Mouse (Mus musculus) CD8-positive naive resting alpha-beta T cell, adult 2 months (primary cell): Measurements from ENCODE around the gene Cep250.
"Not testable (repeated sequence)": the region's sequence is repeated elsewhere in the genome, so short reads cannot be mapped to it uniquely, and the experiment has no call there.

Experiments used
- DNase-seq, 2 experiments: peaks; one replicate each; pipeline ENCODE4 v3.0.0; 2022; ENCODE audit warnings: low read depth in 2 of 2, low spot score in 2 of 2

Gene Cep250

DNA sequence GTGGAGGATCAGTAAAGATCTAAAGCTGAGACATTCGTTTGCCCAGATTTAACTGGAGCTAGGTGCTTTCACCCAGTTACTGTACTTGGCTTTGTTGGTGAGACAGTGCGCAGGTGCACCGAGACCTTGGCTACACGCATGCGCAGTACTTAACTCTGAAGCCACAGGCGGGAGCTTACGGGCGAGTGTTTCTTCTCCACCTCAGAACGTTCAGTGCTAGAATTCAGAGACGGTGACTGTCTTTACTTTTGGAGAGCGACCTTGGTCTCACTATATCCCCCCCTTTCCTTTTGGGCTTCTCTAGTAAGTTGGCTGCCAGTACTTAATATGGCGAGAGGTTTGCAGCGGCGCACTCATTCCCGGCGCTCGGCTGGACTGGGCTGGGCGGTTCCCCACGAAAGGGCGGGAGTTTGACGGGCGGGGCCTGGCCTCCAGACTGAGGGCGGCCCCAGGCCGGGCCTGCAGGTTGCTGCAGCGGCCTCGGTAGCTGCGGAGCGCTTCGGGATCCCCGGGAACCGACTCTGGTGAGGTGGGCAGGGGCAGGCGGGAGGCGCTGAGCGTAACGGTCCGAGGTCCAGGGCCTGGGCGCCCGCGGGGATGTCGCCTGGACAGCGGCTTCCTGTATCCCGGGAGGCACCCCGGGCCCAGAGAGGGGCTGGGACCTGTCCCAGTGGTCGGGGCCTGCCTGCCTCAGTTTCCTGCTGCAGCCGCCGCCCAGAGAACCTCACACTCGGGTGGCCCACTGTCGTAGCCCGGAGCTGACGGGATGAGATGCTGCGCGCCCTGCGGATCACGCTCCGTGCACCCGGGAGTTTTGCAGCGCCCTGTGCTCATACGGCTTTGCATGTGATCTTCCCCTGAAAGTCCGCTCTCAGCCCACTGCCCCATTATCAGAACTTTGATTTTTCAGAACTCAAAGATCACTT lies at the start of gene Cep250:
Cep250 (plus strand) TSS at position 325 of the 926 bp plus-strand sequence.
- peak; percentile 86 to 87 for DNase-seq

DNA sequence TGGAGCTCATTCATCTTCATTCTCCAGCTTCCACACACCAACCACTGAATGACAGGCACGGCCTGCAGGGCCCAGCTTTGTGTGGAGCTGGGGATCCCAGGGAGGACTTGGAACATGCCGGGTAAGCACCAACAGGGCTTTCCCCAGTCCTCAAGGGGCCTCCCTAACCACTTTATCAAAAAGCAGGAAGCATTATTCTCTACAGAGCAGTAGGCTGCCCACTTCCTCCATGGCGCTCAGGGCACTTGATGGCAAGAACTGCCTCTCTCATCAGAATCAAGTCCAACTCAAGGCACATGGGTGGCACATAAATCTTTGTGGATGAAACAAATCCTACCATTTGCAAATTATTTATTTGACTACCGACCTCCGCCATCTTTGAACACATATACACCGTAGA lies 41.6 kb upstream of the Cep250 start:
- no peak for DNase-seq

DNA sequence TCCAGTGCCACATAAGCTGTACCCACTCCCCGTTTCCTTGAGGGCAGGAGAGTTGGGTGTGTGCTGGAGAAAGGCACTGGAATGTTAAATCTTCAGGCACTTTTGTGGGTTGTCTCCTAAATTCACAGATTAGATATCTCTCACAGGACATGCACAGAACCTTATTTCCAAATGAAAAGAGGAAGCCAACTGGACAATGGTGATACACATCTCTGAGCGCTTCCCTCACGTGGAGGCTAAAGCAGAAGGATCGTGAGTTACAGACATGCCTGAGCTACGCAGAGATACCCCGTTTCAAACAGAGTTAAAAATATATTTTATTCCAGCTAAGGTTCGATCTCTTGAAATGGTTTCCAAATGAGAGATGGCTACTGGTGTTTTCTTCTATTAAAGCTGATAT lies 33.1 kb upstream of the Cep250 start:
- no peak for DNase-seq

DNA sequence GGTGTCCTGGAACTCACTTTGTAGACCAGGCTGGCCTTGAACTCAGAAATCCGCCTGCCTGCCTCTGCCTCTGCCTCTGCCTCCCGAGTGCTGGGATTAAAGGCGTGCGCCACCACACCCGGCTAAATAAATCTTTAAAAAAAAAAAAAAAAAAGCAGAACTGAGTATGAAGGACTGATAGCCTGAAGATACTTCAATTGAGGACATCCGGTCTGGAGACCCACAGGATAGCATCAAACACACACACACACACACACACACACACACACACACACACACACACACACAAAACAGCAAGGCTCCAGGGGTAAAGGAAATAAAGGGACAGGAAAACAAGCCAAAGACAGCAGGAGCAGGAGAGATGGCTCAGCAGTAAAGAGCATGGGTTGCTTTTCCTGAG lies 31.0 kb upstream of the Cep250 start:
- DNase-seq: not testable (repeated sequence)

DNA sequence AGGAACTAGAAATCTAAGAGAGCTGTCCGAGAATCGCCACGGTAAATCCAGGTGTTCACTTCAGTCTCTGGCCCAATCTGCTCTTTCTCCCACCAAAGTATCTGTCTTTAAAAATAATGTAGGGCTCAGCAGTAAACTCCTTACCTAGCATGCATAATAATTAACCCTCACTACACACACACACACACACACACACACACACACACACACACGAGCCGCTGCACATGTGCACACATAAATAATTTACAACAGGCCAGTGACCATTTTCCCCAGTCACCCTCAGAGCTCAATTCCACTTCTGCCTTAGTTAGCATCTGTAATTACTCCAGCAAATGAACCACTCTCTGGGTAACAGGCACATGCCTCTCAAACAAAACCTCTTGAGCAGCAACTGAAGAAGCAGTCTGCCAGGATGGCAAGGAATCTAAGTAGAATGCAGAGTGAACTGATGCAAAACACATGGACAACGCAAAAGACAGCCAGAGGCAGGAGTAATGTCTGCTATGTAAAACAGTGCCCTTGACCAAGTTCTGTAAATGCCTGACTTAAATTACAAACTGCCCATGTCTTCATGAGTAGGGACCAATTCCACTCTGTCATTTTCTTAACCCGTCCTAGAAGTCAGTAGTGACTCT lies 27.4 kb upstream of the Cep250 start:
- no peak for DNase-seq

- peak; percentile 89 to 91 for DNase-seq
Measured at GRCm38 (mm10) chr2:155929531-155930442, 26.5 kb upstream of the Cep250 start, which contains the start of gene Uqcc1. TSS of gene Uqcc1 (minus strand) at chr2:155930310.

- DNase-seq: no peak
Measured at GRCm38 (mm10) chr2:155939897-155940529, 16.2 kb upstream of the Cep250 start.

- DNase-seq: no peak
Measured at GRCm38 (mm10) chr2:155940681-155941080, 15.6 kb upstream of the Cep250 start, which contains the start of gene Gm15557. TSS of gene Gm15557 (plus strand) at chr2:155940728.

GRCm38 (mm10) chr2:155941697-155942442 lies 14.4 kb upstream of the Cep250 start:
- DNase-seq: no peak

DNA sequence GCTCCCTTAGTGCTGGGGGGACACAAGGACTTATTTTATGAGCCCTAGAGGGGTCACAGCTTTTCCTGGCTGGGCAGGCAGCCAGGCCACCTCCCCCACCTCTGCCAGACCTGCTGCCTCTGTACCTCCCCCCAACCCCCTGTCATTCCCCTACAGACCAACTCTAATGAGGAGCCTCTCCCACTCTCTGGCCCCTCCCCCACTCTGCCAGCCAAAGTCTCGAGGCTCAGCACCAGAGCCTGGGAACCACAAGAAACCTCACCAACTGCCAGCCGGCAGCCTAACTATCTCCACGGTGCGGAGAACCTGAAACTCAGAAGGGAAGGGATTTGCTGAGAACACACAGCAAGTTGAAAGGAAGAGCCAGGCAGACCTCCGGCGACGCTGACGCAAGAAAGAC lies 12.8 kb upstream of the Cep250 start:
- DNase-seq: no peak

DNA sequence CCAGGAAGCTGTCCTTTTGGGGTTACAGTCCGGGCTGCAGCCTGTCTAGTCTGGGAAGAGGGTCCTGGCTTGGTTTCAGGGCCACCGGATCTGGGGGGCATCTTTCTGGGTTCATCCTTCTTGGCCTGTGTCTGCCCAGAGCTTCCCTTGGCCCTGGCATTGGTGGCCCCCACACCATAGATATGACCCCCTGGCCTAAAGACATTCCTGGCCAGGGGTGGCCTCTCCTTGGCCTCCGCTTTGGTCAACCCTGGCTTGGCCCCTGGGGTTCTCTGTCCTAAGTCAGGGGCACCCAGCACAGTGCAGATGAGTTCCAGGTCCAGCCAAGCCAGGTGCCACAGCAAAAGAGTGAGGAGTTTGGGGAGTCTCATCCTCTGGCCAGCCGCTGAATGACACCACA lies 11.6 kb upstream of the Cep250 start:
- no peak for DNase-seq

GRCm38 (mm10) chr2:155945124-155945523 lies 11.1 kb upstream of the Cep250 start, which contains the start of gene Gdf5:
TSS of gene Gdf5 (minus strand) at chr2:155945367.
- DNase-seq: no peak

GRCm38 (mm10) chr2:155945580-155945979 lies 10.7 kb upstream of the Cep250 start:
- no peak for DNase-seq

- DNase-seq: peak; percentile 50 to 68
Measured at GRCm38 (mm10) chr2:155946069-155946468, 10.2 kb upstream of the Cep250 start.

DNA sequence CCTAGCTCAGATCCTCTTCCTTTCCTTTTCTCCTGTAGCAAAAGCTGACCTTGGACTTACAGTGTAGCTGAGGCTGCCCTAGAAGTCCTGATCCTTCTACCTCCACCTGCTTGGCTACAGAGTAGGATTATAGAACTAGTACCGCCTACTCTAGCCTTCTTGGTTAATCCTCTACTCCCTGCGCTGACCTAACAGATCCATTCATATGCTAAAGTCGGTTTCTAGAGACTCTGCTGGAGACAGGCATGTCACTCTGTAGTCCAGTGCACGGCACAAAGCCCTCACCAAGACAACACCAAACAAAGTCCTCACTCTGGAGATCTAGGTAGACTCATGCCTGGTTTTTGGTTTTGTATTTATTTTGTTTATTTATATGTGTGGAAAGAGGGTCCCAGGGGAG lies 9.8 kb upstream of the Cep250 start:
- no peak for DNase-seq

GRCm38 (mm10) chr2:155947390-155948002 lies 8.8 kb upstream of the Cep250 start:
- no peak for DNase-seq

DNA sequence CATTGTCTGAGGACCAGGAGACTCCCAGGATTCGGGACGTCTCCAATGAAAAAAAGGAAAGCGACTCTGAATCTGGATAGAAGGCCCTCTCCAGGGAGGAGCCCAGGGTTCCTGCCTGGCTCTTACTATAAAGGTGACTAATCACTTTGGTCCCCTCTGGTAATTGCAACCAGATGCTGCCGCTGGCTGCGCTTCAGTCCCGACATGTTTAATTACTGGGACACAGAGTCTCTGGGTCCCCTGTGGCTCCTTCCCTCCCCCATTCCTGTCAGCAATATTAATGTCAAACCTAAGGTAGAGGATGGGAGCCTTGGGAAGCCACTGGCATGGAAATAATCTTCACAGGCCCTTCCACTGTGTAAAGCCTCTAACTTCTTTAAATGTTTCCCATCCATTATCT lies 6.9 kb upstream of the Cep250 start:
- DNase-seq: no peak

DNA sequence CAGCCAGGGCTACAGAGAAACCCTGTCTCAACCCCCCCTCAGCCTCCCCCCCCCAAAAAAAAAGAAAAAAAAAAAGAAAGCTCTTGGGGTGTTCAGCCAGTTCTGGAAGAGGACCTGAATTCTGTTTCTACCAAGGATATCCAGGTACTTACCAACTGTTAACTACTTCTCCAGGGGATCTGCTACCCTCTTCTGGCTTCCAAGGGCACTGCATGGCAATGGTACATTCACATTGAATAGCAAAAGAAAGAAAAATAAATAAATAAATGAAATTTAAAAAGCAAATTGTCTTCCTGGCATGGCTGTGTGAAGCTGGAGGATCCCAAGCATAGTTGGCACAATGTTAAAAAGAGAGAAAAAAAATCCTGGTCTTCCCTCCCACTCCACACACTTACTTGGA lies 4.3 kb upstream of the Cep250 start:
- DNase-seq: peak in 1 of 2 experiments; percentile 33

GRCm38 (mm10) chr2:155959981-155960380 lies 3.7 kb downstream of the Cep250 start:
- no peak for DNase-seq
